Mouse (Mus musculus) naive thymus-derived CD4-positive, alpha-beta T cell, adult 2 months (primary cell): ENCODE data around the gene Cfap61.

Experiments
- DNase-seq: peaks from one replicate; pipeline ENCODE4 v3.0.0-alpha.2; 2011; ENCODE audit warnings: low read depth

Cfap61 gene

GRCm38 (mm10) chr2:146083326-146083871, 148.8 kb downstream of the Cfap61 start:
- no peak for DNase-seq

GRCm38 (mm10) chr2:146087411-146087810, 152.8 kb downstream of the Cfap61 start:
- DNase-seq, result no peak

GRCm38 (mm10) chr2:146089157-146089692, 154.6 kb downstream of the Cfap61 start:
- no peak for DNase-seq

GRCm38 (mm10) chr2:146097532-146097931, 162.9 kb downstream of the Cfap61 start:
- DNase-seq, result no peak

- no peak for DNase-seq
Measured at GRCm38 (mm10) chr2:146098853-146099717, 164.5 kb downstream of the Cfap61 start.

GRCm38 (mm10) chr2:146099838-146100237, 165.3 kb downstream of the Cfap61 start:
- DNase-seq, result no peak

GRCm38 (mm10) chr2:146100489-146101060, 166.0 kb downstream of the Cfap61 start:
- no peak for DNase-seq

- no peak for DNase-seq
Measured at GRCm38 (mm10) chr2:146102600-146102999, 168.0 kb downstream of the Cfap61 start.

- no peak for DNase-seq
Measured at GRCm38 (mm10) chr2:146105341-146105740, 170.8 kb downstream of the Cfap61 start.

- no peak for DNase-seq
Measured at GRCm38 (mm10) chr2:146107980-146108379, 173.4 kb downstream of the Cfap61 start.

GRCm38 (mm10) chr2:146109921-146110320, 175.3 kb downstream of the Cfap61 start:
- DNase-seq, result no peak

- no peak for DNase-seq
Measured at GRCm38 (mm10) chr2:146116282-146116681, 181.7 kb downstream of the Cfap61 start.

GRCm38 (mm10) chr2:146116726-146117125, 182.1 kb downstream of the Cfap61 start:
- DNase-seq, result no peak

GRCm38 (mm10) chr2:146117191-146117914, 182.8 kb downstream of the Cfap61 start:
- DNase-seq, result no peak

GRCm38 (mm10) chr2:146117915-146118403, 183.4 kb downstream of the Cfap61 start:
- no peak for DNase-seq

GRCm38 (mm10) chr2:146121551-146121950, 187.0 kb downstream of the Cfap61 start:
- DNase-seq, result no peak

- DNase-seq, result no peak
Measured at GRCm38 (mm10) chr2:146125129-146125528, 190.5 kb downstream of the Cfap61 start.

GRCm38 (mm10) chr2:146128622-146129021, 194.0 kb downstream of the Cfap61 start:
- no peak for DNase-seq

- no peak for DNase-seq
Measured at GRCm38 (mm10) chr2:146130514-146130913, 195.9 kb downstream of the Cfap61 start.

- DNase-seq, result no peak
Measured at GRCm38 (mm10) chr2:146134275-146134674, 199.7 kb downstream of the Cfap61 start.

- no peak for DNase-seq
Measured at GRCm38 (mm10) chr2:146140711-146141110, 206.1 kb downstream of the Cfap61 start.

- no peak for DNase-seq
Measured at GRCm38 (mm10) chr2:146147306-146147705, 212.7 kb downstream of the Cfap61 start.
